Comparison of ENCODE assay signal across 23 mouse cellular contexts in genomic region chr11:68519815-68520214, GRCm38 (mm10). TPM values are rescaled to one million over a fixed set of nuclear protein-coding genes. Genes with fewer than 3 reads are reported as not detected.
DNase-seq lines count a peak whose midpoint lies in the region; ATAC-seq and TF ChIP-seq lines count a peak whose summit lies in the region.
"Had no signal": no experiment of that assay in that cellular context is flagged by ENCODE, and none has a peak within 500 bp of the region (broad histone marks: within the 10 kb centered on the region; RNA-seq: fewer than 3 reads in every experiment).

No protein-coding gene starts in this region.

- WGBS in liver, postnatal 0 days (ENCODE audit: insufficient replicate concordance), result 47% methylated on average over 5 of the region's 5 CpGs
- 6% methylated on average over 5 of the region's 5 CpGs for WGBS in macrophage (ENCODE audit: missing documents)

- TF ChIP-seq CTCF in liver, postnatal 0 days (IDR thresholded peaks at IDR 0.05; ENCODE audit: low read depth), result no peak

- H3K27ac ChIP-seq in liver, postnatal 0 days (ENCODE audit: low read depth), result peak overlapping the region; percentile 29
- H3K27ac ChIP-seq in macrophage, result peak overlapping the region; percentile 63
- H3K27ac ChIP-seq: embryonic facial prominence, embryonic 12.5 days; heart, adult 2 months; heart, embryonic 13.5 days had no signal

- H3K9me3 ChIP-seq in liver, postnatal 0 days (ENCODE audit: low read length), result no peaks in the 10 kb centered on the region

- H3K4me2 ChIP-seq in liver, postnatal 0 days (ENCODE audit: low read depth, low read length), result 0 out of 2 replicates have a peak overlapping the region, but pooled peaks have one; percentile 22
- H3K4me2 ChIP-seq: embryonic facial prominence, embryonic 12.5 days; heart, embryonic 13.5 days had no signal

- H3K79me2 ChIP-seq in macrophage (ENCODE audit: inconsistent target), result peaks cover 62% of the 10 kb centered on the region

- peak; percentile 19; the same call in 1 of the 2 replicates for ATAC-seq in liver, postnatal 0 days
- ATAC-seq: forebrain, embryonic 16.5 days; hindbrain, embryonic 16.5 days; inflammation-experienced regulatory T-cells, adult 6 months had no signal

- no peaks in the 10 kb centered on the region for H3K36me3 ChIP-seq in liver, postnatal 0 days (replicated peaks; ENCODE audit: insufficient read depth, low read length)
- H3K36me3 ChIP-seq in macrophage (ENCODE audit: inconsistent target), result peaks cover 5% of the 10 kb centered on the region; the same call in 1 of the 2 replicates
- no peaks in the 10 kb centered on the region for H3K36me3 ChIP-seq in splenic B cell, adult 2 months (ENCODE audit: control insufficient read depth, insufficient read depth, low read length, poor library complexity, severe bottlenecking)
- H3K36me3 ChIP-seq: embryonic facial prominence, embryonic 12.5 days; heart, embryonic 13.5 days had no signal

- no peak for TF ChIP-seq EP300 in liver, postnatal 0 days (IDR thresholded peaks at IDR 0.05; ENCODE audit: low read depth)

- H3K4me3 ChIP-seq in liver, postnatal 0 days (ENCODE audit: low read depth, low read length), result no peak overlapping the region
- H3K4me3 ChIP-seq in macrophage (ENCODE audit: inconsistent target), result no peak overlapping the region
- H3K4me3 ChIP-seq: embryonic facial prominence, embryonic 12.5 days; heart, adult 2 months; heart, embryonic 13.5 days had no signal

- no peak overlapping the region for H3K9ac ChIP-seq in liver, postnatal 0 days (replicated peaks)
- H3K9ac ChIP-seq: embryonic facial prominence, embryonic 12.5 days; heart, embryonic 13.5 days had no signal

- DNase-seq in liver, postnatal 0 days, result no peak
- DNase-seq in liver (no peak), MEL-GATA-1-ER (ENCODE audit: extremely low read depth, low read depth) (peak; percentile 70)
- DNase-seq in splenic B cell, adult 2 months (ENCODE audit: low read depth, low spot score), result peak; percentile 49
- DNase-seq in thymus, postnatal 0 days (ENCODE audit: low spot score), result no peak
- DNase-seq in layer of hippocampus, adult 9-10 months (ENCODE audit: low spot score), result no peak
- no peak for DNase-seq in kidney, postnatal 25 days
- DNase-seq: adrenal gland, adult 8-10 months; adrenal gland, postnatal 36 days; cerebellum, adult 11 months; cerebellum, adult 8-10 months; cerebellum, postnatal 14 days; gastrocnemius, postnatal 10 days; heart, adult 2 months; heart, postnatal 36 days had no signal

- H3K4me1 ChIP-seq in liver, postnatal 0 days (ENCODE audit: insufficient read depth), result 0 out of 2 replicates have a peak, but pooled peaks cover 4% of the 10 kb centered on the region
- H3K4me1 ChIP-seq: embryonic facial prominence, embryonic 12.5 days; heart, embryonic 13.5 days had no signal

- no peaks in the 10 kb centered on the region for H3K27me3 ChIP-seq in liver, postnatal 0 days (ENCODE audit: insufficient read depth, low read length)
- no peaks in the 10 kb centered on the region for H3K27me3 ChIP-seq in splenic B cell, adult 2 months (ENCODE audit: control insufficient read depth, insufficient read depth, low read length, poor library complexity, severe bottlenecking)
- H3K27me3 ChIP-seq: embryonic facial prominence, embryonic 12.5 days; heart, embryonic 13.5 days had no signal

RNA-seq across cellular contexts. Expression of gene Pik3r6, which starts 17.0 kb away (rescaled TPM):
- 2.4 and 2.5 TPM in 2 replicates for polyA plus RNA-seq in liver, postnatal 0 days (2015; fragmentation: Nextera tagmentation; extraction: Ambion mirVana)
- 100 to 1,000 TPM in 15 of 26 experiments, 10 to 100 TPM in 11; 40.3 to 163 (median 108) TPM for total RNA-seq in macrophage (2018; cell fraction: chromatin; rRNA removed)
- total RNA-seq in macrophage (2018; cell fraction: cytosol; rRNA removed), result 10 to 100 TPM in 19 of 26 experiments, 1 to 10 TPM in 7; 6.1 to 19.6 (median 11.9) TPM
- 100 to 1,000 TPM in 1 of 26 experiments, 10 to 100 TPM in 25; 23.2 to 107 (median 61.3) TPM for total RNA-seq in macrophage (2018; cell fraction: nucleus; rRNA removed)
- polyA plus RNA-seq in macrophage (2018), result 6.7 to 17.9 TPM (median 11.0 TPM) in 3 replicates
- polyA plus RNA-seq in thymus, postnatal 0 days (2015; fragmentation: Nextera tagmentation; extraction: Ambion mirVana), result 1.3 and 1.6 TPM in 2 replicates
- polyA plus RNA-seq: inflammation-experienced regulatory T-cells, adult 6 months had no signal

RNA-seq across cellular contexts. Expression of gene Mfsd6l, which starts 36.2 kb away (rescaled TPM):
- 0.12 TPM in 1 of 2 replicates, not detected in the other for polyA plus RNA-seq in liver, postnatal 0 days (2015; fragmentation: Nextera tagmentation; extraction: Ambion mirVana)
- 10 to 100 TPM in 17 of 26 experiments, 1 to 10 TPM in 9; 3.0 to 18.9 (median 12.3) TPM for total RNA-seq in macrophage (2018; cell fraction: chromatin; rRNA removed)
- total RNA-seq in macrophage (2018; cell fraction: cytosol; rRNA removed), result 1 to 10 TPM in 1 of 26 experiments, under 1 TPM in 24, not detected in 1; 0.04 to 1.1 (median 0.19) TPM
- total RNA-seq in macrophage (2018; cell fraction: nucleus; rRNA removed), result 10 to 100 TPM in 6 of 26 experiments, 1 to 10 TPM in 20; 1.9 to 15.3 (median 6.0) TPM
- 0.13 TPM in 1 of 3 replicates, not detected in the others for polyA plus RNA-seq in macrophage (2018)
- polyA plus RNA-seq in thymus, postnatal 0 days (2015; fragmentation: Nextera tagmentation; extraction: Ambion mirVana), result 0.26 and 0.27 TPM in 2 replicates
- total RNA-seq: adrenal gland, postnatal 36 days; heart, adult 2 months; heart, postnatal 36 days had no signal
- polyA plus RNA-seq: forebrain, embryonic 11.5 days; forebrain, embryonic 16.5 days; heart, embryonic 13.5 days; hindbrain, embryonic 11.5 days; inflammation-experienced regulatory T-cells, adult 6 months had no signal

Comparison
In these comparisons a context has a peak if more than half of its experiments do, and no peak if none do; other contexts are left out.
1. DNase-seq: peak in MEL-GATA-1-ER (single experiment) and splenic B cell, adult 2 months (single experiment); none in liver, postnatal 0 days (single experiment), liver (single experiment), thymus, postnatal 0 days (single experiment), layer of hippocampus, adult 9-10 months (single experiment) and kidney, postnatal 25 days (0 of 2).